Mouse (Mus musculus) megakaryocyte, embryonic 14.5 days (primary cell): ENCODE data around the gene Rlf.

Source experiments
- FLI1 ChIP-seq: IDR thresholded peaks from 2 replicates; pipeline ENCODE4 v1.6.1; 2012; ENCODE audit warnings: low read length, inconsistent platforms, mixed read lengths
- GATA1 ChIP-seq: IDR thresholded peaks from 3 replicates; pipeline ENCODE4 v1.6.1; 2012; ENCODE audit warnings: mixed read lengths, low read length, inconsistent platforms, borderline replicate concordance

GRCm38 (mm10) chr4:121196205-121196604, 18.7 kb downstream of the Rlf start:
- no peak for TF ChIP-seq GATA1
- TF ChIP-seq FLI1: no peak
